Mouse (Mus musculus): ENCODE results near the gene Ift52. TPM values are rescaled to one million over a fixed set of nuclear protein-coding genes. Genes with fewer than 3 reads are reported as not detected.
"Not testable (repeated sequence)": the region's sequence is repeated elsewhere in the genome, so short reads cannot be mapped to it uniquely, and the experiment has no call there.

Gene Ift52
- polyA plus RNA-seq, 1 experiment from 2014 or later, result 45.6 TPM

- H3K27ac ChIP-seq, result no peak overlapping the region
- DNase-seq (ENCODE audit: low spot score), result no peak
- 88% methylated on average over 2 of the region's 2 CpGs for WGBS
Measured at GRCm38 (mm10) chr2:163049116-163049515, 32.0 kb downstream of the Ift52 start.

DNA sequence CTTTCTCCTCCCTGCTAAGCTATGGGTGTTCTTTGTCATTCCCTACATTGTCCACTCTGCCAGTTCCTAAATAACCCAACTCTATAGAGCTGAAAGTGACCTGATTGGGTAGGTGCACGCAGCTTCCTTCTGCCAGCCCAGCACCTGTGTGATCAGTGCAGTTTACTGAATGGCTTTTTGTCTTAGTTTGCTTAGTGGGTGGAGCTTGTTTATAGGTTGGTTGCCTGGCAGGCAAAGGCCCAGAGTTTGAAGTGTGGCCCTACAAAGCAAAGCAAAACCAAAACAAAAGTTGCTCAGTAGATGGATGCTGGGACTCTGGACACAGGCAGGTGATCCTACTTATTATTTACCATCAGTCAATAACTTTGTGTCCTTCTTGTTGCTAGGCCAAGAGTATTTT, 34.5 kb downstream of the Ift52 start:
- no peak for DNase-seq (ENCODE audit: low spot score)
- Histone ChIP-seq H3K36me3 (peaks cover 15% of the 10 kb centered on the region), H3K4me1 (peaks cover 48% of the 10 kb centered on the region), H3K27me3 (ENCODE audit: insufficient read depth, poor library complexity, severe bottlenecking) (no peaks in the 10 kb centered on the region), H3K4me3 (no peak overlapping the region), H3K27ac (0 out of 2 replicates have a peak overlapping the region, but pooled peaks have one; percentile 68), H3K9me3 (no peaks in the 10 kb centered on the region)
- 63% methylated on average over 1 of the region's 1 CpGs for WGBS

More at GRCm38 (mm10) chr2:163049116-163049515, 32.0 kb downstream of the Ift52 start:
- Histone ChIP-seq H3K9me3 (no peaks in the 10 kb centered on the region), H3K36me3 (peaks cover 39% of the 10 kb centered on the region), H3K27me3 (ENCODE audit: insufficient read depth, poor library complexity, severe bottlenecking) (no peaks in the 10 kb centered on the region), H3K4me3 (no peak overlapping the region), H3K4me1 (peaks cover 22% of the 10 kb centered on the region)

DNA sequence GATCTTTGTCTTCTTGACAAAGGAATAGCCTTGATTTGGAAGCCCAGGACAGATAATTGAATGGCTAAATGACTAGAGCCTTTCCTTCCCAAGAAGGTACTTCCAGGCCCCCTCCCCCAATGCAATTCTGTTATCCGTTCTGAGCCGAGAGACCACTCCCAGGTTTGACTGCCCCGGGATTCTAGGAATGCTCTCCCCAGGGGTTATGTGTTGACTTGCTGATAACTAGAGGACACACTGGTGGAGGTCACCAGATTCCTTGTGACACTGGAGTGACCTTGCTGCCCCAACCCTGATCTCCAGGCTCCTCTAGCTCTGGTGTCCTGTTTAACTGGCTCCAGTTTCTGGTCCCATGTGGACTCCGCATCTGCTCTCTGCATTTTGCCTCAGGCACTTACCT, 34.9 kb downstream of the Ift52 start:
- H3K36me3 ChIP-seq, result peaks cover 11% of the 10 kb centered on the region
- no peak for DNase-seq (ENCODE audit: low spot score)

DNA sequence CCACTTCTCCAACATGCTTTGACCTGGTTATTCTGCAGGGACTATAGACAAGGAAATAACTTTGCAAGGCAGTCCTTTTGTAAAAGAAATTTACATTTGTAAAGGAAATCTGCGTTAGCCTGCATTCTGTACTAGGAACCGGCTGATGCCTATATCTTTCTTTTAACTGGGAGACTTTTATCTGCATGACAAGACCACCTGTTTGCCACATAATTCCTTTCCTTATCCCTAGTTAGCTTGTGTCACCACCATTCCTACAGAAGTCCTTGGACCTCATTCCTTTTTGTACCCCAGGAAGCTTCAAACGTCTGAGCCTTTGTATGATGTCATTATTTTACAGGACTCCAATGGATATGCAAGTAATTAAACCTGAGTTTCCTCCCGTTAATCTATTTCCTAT, 35.7 kb downstream of the Ift52 start:
- Histone ChIP-seq H3K9me3 (no peaks in the 10 kb centered on the region), H3K4me3 (no peak overlapping the region), H3K36me3 (peaks cover 6% of the 10 kb centered on the region; the same call in 1 of the 2 replicates), H3K4me1 (peaks cover 50% of the 10 kb centered on the region), H3K27me3 (ENCODE audit: insufficient read depth, poor library complexity, severe bottlenecking) (no peaks in the 10 kb centered on the region), H3K27ac (no peak overlapping the region)
- WGBS, result 69% methylated on average over 4 of the region's 4 CpGs
- DNase-seq (ENCODE audit: low spot score), result no peak

More for the DNA sequence above, 34.9 kb downstream of the Ift52 start:
- no peak overlapping the region for H3K4me3 ChIP-seq
- WGBS, result 13% methylated on average over 4 of the region's 4 CpGs
- H3K27ac ChIP-seq, result peak overlapping the region; percentile 68
- H3K4me1 ChIP-seq, result peaks cover 50% of the 10 kb centered on the region
- no peaks in the 10 kb centered on the region for H3K27me3 ChIP-seq (ENCODE audit: insufficient read depth, poor library complexity, severe bottlenecking)
- H3K9me3 ChIP-seq, result no peaks in the 10 kb centered on the region

GRCm38 (mm10) chr2:163054335-163054840, 37.2 kb downstream of the Ift52 start, which contains the start of gene Mybl2:
Gene Mybl2, plus strand, starts transcription at chr2:163054687.
- Histone ChIP-seq H3K9me3 (no peaks in the 10 kb centered on the region), H3K27ac (peak within 1 kb of the TSS; percentile 93), H3K4me3 (peak within 1 kb of the TSS; percentile 86), H3K27me3 (ENCODE audit: insufficient read depth, poor library complexity, severe bottlenecking) (no peaks in the 10 kb centered on the region), H3K36me3 (0 out of 2 replicates have a peak, but pooled peaks cover 4% of the 10 kb centered on the region), H3K4me1 (peaks cover 53% of the 10 kb centered on the region)
- peak; percentile 98 for DNase-seq (ENCODE audit: low spot score)
- WGBS, result under 1% methylated on average over 48 of the region's 48 CpGs

DNA sequence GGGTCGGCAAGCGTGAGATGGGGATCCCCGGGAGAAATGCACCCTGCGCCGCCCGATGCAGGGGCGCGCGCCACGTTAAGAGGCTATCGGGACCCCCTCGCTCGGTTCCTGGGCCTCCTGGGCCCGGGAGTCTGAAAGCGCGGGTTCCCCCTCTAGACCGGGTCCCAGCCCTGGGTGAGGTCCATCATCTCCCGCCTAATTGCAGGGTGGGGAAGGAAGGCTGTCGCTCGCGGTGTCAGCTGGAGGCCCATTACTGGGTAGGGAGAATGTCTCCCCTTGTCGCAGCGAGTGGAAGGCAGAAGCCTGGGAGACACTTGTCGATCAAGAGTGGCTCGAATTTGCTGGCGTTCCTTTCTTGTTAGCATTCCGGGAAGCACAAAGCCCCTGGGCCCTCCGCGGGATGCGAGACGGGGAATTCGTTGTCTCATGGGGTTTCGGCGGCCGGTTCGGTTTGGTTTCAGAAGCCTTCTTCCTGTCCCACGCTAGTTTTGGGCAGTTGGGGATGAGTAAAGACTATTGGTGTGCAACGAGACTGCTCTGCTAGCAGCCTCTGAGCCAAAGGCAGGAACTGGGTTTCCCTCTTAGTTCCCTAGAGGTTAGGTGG, 37.8 kb downstream of the Ift52 start:
- peak overlapping the region; percentile 86 for H3K4me3 ChIP-seq
- no peaks in the 10 kb centered on the region for H3K9me3 ChIP-seq
- H3K4me1 ChIP-seq, result peaks cover 57% of the 10 kb centered on the region
- H3K27ac ChIP-seq, result peak overlapping the region; percentile 93
- 0 out of 2 replicates have a peak, but pooled peaks cover 4% of the 10 kb centered on the region for H3K36me3 ChIP-seq
- peak; percentile 80 for DNase-seq (ENCODE audit: low spot score)
- H3K27me3 ChIP-seq (ENCODE audit: insufficient read depth, poor library complexity, severe bottlenecking), result no peaks in the 10 kb centered on the region
- WGBS, result under 1% methylated on average over 36 of the region's 38 CpGs

DNA sequence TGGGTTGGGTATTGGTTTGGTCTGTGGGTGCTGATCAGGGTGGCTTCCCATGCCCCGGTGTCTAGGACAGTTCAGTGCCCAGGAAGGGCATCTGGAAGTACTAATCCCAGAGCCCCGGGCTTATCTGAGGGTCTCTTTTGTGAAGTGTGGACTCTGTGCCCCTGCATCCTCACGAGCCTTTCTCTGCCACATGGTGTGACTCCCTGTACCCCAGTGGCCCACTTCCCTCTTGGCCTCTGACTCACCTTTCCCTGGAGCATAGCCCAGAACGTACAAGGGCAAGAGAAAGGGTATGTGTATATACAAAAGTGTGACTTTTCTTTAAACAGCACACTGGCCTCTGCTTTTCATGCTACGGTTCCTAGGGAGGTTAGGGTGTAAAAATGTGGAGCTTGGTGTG, 38.6 kb downstream of the Ift52 start:
- H3K4me1 ChIP-seq, result peaks cover 57% of the 10 kb centered on the region
- H3K4me3 ChIP-seq, result peak overlapping the region; percentile 86
- no peaks in the 10 kb centered on the region for H3K9me3 ChIP-seq
- no peak for DNase-seq (ENCODE audit: low spot score)
- H3K27me3 ChIP-seq (ENCODE audit: insufficient read depth, poor library complexity, severe bottlenecking), result no peaks in the 10 kb centered on the region
- WGBS, result 25% methylated on average over 5 of the region's 5 CpGs
- H3K27ac ChIP-seq, result peak overlapping the region; percentile 93
- H3K36me3 ChIP-seq, result 0 out of 2 replicates have a peak, but pooled peaks cover 4% of the 10 kb centered on the region

DNA sequence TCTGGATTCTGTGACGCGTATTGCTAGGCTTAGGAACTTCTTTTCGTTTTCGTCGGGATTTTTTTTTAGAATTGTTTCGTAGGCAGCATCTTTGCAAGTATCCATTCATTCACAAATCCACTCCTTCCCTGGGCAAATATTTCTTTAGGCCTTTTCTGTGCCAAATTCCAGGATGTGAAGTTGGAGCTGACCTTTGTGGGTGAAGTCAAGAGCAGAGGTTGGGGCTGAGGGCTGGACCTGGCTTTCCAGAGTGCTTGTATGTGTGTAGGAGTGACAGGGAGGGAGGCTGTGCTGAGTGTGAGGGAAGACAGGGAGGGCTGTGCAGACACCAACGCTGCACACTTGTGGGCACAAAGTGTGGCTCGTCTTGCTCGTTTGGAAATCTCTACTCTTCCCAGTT, 39.4 kb downstream of the Ift52 start:
- H3K4me1 ChIP-seq, result peaks cover 57% of the 10 kb centered on the region
- H3K27ac ChIP-seq, result no peak overlapping the region
- H3K4me3 ChIP-seq, result no peak overlapping the region
- 77% methylated on average over 9 of the region's 9 CpGs for WGBS
- DNase-seq (ENCODE audit: low spot score), result no peak
- H3K27me3 ChIP-seq (ENCODE audit: insufficient read depth, poor library complexity, severe bottlenecking), result no peaks in the 10 kb centered on the region
- H3K36me3 ChIP-seq, result 0 out of 2 replicates have a peak, but pooled peaks cover 7% of the 10 kb centered on the region
- no peaks in the 10 kb centered on the region for H3K9me3 ChIP-seq

DNA sequence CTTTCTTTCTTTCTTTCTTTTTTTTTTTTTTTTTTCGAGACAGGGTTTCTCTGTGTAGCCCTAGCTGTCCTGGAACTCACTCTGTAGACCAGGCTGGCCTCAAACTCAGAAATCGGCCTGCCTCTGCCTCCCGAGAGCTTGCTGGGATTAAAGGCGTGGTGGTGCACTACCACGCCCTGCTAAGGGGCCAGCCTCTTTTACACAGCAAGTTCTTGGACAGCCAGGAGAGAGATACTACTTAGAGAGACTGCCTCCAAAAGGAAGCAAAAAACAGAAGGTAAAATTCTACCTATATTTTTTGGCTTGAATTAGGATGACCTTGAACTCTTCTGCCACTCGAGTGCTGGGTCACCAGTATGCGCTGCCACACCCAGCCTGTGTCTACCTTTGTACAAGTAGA, 41.8 kb downstream of the Ift52 start:
- WGBS, result 91% methylated on average over 7 of the region's 7 CpGs
- peaks cover 26% of the 10 kb centered on the region for H3K36me3 ChIP-seq

GRCm38 (mm10) chr2:163060630-163061029, 43.5 kb downstream of the Ift52 start:
- 75% methylated on average over 6 of the region's 6 CpGs for WGBS
- H3K9me3 ChIP-seq, result no peaks in the 10 kb centered on the region
- no peak overlapping the region for H3K4me3 ChIP-seq
- no peaks in the 10 kb centered on the region for H3K27me3 ChIP-seq (ENCODE audit: insufficient read depth, poor library complexity, severe bottlenecking)
- peaks cover 24% of the 10 kb centered on the region for H3K4me1 ChIP-seq
- no peak for DNase-seq (ENCODE audit: low spot score)
- H3K36me3 ChIP-seq, result peaks cover 40% of the 10 kb centered on the region
- H3K27ac ChIP-seq, result no peak overlapping the region

More for the DNA sequence above, 41.8 kb downstream of the Ift52 start:
- H3K27me3 ChIP-seq (ENCODE audit: insufficient read depth, poor library complexity, severe bottlenecking); H3K4me3 ChIP-seq; DNase-seq (ENCODE audit: low spot score); H3K27ac ChIP-seq; H3K9me3 ChIP-seq: not testable (repeated sequence)
- H3K4me1 ChIP-seq, result peaks cover 41% of the 10 kb centered on the region

DNA sequence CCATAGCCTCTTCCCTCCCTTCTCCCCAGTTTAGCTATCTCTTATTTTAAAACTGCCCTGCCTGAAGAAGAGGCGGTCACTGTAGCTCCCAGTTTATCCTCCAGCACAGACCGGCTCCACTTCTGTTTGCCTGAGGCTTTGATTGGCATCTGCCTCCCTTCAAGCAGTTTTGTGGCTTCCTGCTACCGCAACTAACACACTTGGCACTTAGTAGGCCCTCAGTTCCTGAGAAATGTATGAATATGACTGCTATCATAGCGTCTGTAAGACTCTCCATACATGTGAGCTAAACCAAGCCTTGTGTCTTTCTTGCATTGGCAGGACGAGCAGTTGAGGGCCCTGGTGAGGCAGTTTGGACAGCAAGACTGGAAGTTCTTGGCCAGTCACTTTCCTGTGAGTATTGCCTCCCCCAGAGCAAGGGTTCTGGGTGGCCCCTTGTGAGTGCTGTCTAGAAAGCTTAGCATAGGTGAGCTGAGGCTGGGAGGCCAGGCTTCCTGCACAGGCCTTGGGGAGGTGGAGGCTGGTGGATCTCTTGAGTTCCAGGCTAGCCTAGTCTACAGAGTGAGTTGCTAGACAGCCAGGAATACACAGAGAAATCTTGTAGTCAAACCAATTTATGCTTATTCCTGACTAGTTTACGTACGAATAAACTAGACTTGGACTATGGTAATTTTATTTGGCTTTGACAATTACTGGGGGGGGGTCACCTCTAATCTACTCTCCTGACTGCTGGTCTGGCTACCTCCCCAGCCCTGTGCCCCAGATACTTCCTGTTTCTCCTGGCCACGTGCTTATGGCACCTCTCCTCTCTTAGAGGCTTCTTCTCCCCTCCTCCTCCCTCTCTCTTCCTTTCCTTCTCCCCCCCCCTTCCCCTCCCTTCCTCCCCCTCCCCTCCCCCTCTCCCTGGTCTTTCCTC, 44.3 kb downstream of the Ift52 start:
- no peaks in the 10 kb centered on the region for H3K27me3 ChIP-seq (ENCODE audit: insufficient read depth, poor library complexity, severe bottlenecking)
- H3K4me3 ChIP-seq, result no peak overlapping the region
- peaks cover 16% of the 10 kb centered on the region; the same call in 1 of the 2 replicates for H3K4me1 ChIP-seq
- H3K36me3 ChIP-seq, result peaks cover 48% of the 10 kb centered on the region
- 79% methylated on average over 8 of the region's 8 CpGs for WGBS
- H3K9me3 ChIP-seq, result no peaks in the 10 kb centered on the region
- no peak overlapping the region for H3K27ac ChIP-seq
- DNase-seq (ENCODE audit: low spot score), result no peak

DNA sequence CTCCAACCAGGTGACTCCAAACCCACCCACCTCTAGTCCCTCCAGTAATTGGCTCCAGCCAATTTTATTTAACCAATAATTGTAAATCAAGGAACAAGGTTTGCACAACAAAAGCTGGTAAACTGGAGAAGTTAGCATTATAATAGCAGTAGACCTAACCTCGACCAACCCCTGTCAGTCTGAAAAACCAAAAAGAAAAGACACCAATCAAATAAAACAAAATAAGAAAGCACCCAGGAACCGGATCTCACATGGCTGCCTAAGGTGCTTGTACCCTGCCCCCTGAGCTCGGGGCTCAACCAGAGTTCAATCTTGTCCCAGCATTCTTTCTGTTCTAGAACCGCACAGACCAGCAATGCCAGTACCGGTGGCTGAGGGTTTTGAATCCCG, 45.0 kb downstream of the Ift52 start:
- WGBS, result 84% methylated on average over 6 of the region's 6 CpGs

DNA sequence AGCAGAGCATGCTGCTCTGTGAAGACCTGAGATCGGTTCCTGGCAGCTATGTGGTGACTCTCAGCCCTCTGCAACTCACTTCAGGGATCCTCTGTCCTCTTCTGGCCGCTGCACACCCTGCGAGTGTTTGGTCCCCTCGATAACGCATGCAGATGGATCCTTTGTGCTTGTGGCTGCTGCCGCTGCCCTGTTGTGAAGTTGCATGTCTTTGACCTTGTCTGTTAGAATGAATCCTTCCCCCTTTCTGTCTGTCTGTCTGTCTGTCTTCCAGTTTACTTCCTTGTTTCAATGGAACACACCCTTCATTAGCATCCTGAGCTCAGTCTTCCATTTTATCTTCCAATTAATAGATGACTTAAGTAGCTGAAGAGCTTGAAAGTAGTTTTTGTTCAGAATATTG, 49.2 kb downstream of the Ift52 start:
- Histone ChIP-seq H3K36me3 (peaks cover 74% of the 10 kb centered on the region), H3K4me3 (no peak overlapping the region), H3K27ac (no peak overlapping the region)

More for the DNA sequence above, 45.0 kb downstream of the Ift52 start:
- H3K36me3 ChIP-seq, result peaks cover 51% of the 10 kb centered on the region
- H3K4me3 ChIP-seq, result no peak overlapping the region
- no peaks in the 10 kb centered on the region for H3K9me3 ChIP-seq
- no peak for DNase-seq (ENCODE audit: low spot score)
- H3K27me3 ChIP-seq (ENCODE audit: insufficient read depth, poor library complexity, severe bottlenecking), result no peaks in the 10 kb centered on the region
- peaks cover 14% of the 10 kb centered on the region; the same call in 1 of the 2 replicates for H3K4me1 ChIP-seq
- H3K27ac ChIP-seq, result no peak overlapping the region

More for the DNA sequence above, 49.2 kb downstream of the Ift52 start:
- no peak for DNase-seq (ENCODE audit: low spot score)
- WGBS, result 88% methylated on average over 6 of the region's 6 CpGs
- Histone ChIP-seq H3K4me1 (peaks cover 8% of the 10 kb centered on the region; the same call in 1 of the 2 replicates), H3K9me3 (no peaks in the 10 kb centered on the region), H3K27me3 (ENCODE audit: insufficient read depth, poor library complexity, severe bottlenecking) (no peaks in the 10 kb centered on the region)

Measured in heart, embryonic 10.5 days (tissue).